Mouse (Mus musculus): Measurements from ENCODE around the gene Sppl3. TPM values are rescaled to one million over a fixed set of nuclear protein-coding genes. Genes with fewer than 3 reads are reported as not detected.

The Sppl3 gene
- polyA plus RNA-seq, 1 experiment from 2014 or later, result 23.6 TPM

DNA sequence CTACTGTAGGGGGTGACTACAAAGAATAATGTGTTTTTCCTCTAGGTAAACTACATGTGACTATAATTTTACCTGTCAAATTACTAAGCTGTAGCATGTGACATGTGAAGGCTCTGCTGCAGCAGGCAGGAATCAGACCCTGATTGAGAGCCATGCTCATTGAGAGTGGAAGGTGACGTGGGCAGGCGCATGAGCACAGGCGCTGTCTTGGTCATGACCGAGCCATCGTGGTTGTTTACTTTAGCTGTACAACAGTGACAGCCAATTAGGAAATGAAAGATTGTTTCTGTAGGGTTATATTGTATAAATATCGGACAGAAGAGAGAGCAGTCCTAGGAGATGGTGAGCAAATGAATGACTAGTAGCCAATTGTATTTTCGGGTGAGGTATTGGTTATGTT lies 11.1 kb downstream of the Sppl3 start:
- 96% methylated on average over 7 of the region's 7 CpGs for WGBS
- H3K4me1 ChIP-seq (ENCODE audit: control insufficient read depth, insufficient read depth, low read length), result peaks cover 3% of the 10 kb centered on the region; the same call in 1 of the 2 replicates
- ATAC-seq (ENCODE audit: low FRiP score) (no peak), DNase-seq (ENCODE audit: low spot score, missing footprints) (no peak)
- H3K36me3 ChIP-seq (ENCODE audit: control insufficient read depth, insufficient read depth, low read length), result no peaks in the 10 kb centered on the region
- no peaks in the 10 kb centered on the region for H3K9me3 ChIP-seq (ENCODE audit: control insufficient read depth, low read length)
- no peak overlapping the region for H3K4me3 ChIP-seq (ENCODE audit: low read depth, low read length)
- H3K27me3 ChIP-seq (ENCODE audit: control insufficient read depth, insufficient read depth, low read length), result no peaks in the 10 kb centered on the region
- H3K27ac ChIP-seq (ENCODE audit: low read depth, low read length), result no peak overlapping the region
- H3K4me2 ChIP-seq, result no peak overlapping the region
- no peak overlapping the region for H3K9ac ChIP-seq (ENCODE audit: low read length)

DNA sequence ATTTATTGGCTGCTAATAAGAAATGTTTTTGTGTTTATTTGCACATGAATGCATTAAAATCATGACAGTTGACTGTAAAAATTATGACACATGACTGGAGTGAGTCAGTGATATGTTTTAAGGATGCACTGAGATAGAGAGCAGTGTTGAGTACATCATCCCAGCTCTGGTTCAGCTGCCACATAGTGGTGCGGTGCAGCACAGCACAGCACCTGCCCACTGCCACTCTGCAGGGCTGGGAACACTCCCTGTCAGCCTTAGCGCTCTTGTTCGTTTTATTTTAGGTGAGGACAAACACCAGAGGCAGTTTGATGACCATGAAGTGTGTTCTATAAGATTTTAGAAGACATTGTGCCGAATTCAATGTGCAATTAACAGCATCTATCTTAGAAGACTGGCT lies 15.2 kb downstream of the Sppl3 start:
- 89% methylated on average over 4 of the region's 4 CpGs for WGBS
- ATAC-seq (ENCODE audit: low FRiP score), result no peak
- Histone ChIP-seq H3K4me1 (ENCODE audit: control insufficient read depth, insufficient read depth, low read length) (peaks cover 3% of the 10 kb centered on the region; the same call in 1 of the 2 replicates), H3K9me3 (ENCODE audit: control insufficient read depth, low read length) (no peaks in the 10 kb centered on the region), H3K27me3 (ENCODE audit: control insufficient read depth, insufficient read depth, low read length) (no peaks in the 10 kb centered on the region), H3K36me3 (ENCODE audit: control insufficient read depth, insufficient read depth, low read length) (no peaks in the 10 kb centered on the region), H3K4me2 (no peak overlapping the region), H3K27ac (ENCODE audit: low read depth, low read length) (no peak overlapping the region), H3K4me3 (ENCODE audit: low read depth, low read length) (no peak overlapping the region), H3K9ac (ENCODE audit: low read length) (no peak overlapping the region)
- no peak for DNase-seq (ENCODE audit: low spot score, missing footprints)

DNA sequence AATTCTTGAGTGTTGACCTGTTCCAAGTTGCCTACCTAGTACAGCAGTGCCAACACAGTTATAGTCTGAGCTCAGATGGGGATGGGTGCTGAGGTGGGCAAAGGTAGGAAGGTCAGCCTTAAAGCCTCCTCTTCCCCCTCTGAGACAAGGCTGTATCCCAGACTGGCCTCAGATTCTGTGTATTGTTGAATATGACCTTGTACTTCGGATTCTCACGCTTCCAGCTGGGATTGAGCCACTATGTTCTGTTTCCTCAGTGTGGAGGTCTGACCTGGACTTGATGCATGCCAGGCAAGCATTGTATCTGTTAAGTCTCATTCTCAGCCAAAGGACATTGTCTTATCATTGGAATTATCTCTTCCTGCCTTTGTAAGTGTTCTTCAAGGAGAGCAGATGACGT lies 16.2 kb downstream of the Sppl3 start:
- H3K36me3 ChIP-seq (ENCODE audit: control insufficient read depth, insufficient read depth, low read length), result no peaks in the 10 kb centered on the region
- H3K27me3 ChIP-seq (ENCODE audit: control insufficient read depth, insufficient read depth, low read length), result no peaks in the 10 kb centered on the region
- ATAC-seq (ENCODE audit: low FRiP score) (no peak), DNase-seq (ENCODE audit: low spot score, missing footprints) (no peak)
- H3K27ac ChIP-seq (ENCODE audit: low read depth, low read length), result no peak overlapping the region
- no peak overlapping the region for H3K4me3 ChIP-seq (ENCODE audit: low read depth, low read length)
- H3K4me2 ChIP-seq, result no peak overlapping the region
- H3K4me1 ChIP-seq (ENCODE audit: control insufficient read depth, insufficient read depth, low read length), result peaks cover 3% of the 10 kb centered on the region; the same call in 1 of the 2 replicates
- H3K9me3 ChIP-seq (ENCODE audit: control insufficient read depth, low read length), result no peaks in the 10 kb centered on the region
- no peak overlapping the region for H3K9ac ChIP-seq (ENCODE audit: low read length)
- WGBS, result 85% methylated on average over 3 of the region's 3 CpGs

DNA sequence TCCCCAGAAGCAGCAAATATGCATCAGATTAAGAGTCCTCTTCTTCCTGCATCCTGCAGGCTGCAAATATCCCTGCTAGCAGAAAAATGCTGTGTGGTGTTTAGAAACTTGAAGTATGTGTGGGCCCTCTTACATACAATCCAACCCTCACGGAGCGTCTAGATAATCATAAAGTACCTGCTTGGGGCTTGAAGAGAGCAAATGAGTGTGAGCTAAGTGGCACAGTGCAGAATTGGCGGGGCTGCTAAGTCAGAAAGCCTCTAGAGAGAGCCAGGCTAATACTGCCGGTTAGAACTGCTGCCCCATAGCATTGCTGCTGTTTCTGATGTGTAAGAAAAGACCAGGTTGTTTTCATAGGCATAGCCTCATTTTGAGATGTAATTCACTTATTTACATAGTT lies 18.0 kb downstream of the Sppl3 start:
- no peak overlapping the region for H3K4me3 ChIP-seq (ENCODE audit: low read depth, low read length)
- no peak overlapping the region for H3K4me2 ChIP-seq
- peaks cover 3% of the 10 kb centered on the region; the same call in 1 of the 2 replicates for H3K4me1 ChIP-seq (ENCODE audit: control insufficient read depth, insufficient read depth, low read length)
- no peaks in the 10 kb centered on the region for H3K36me3 ChIP-seq (ENCODE audit: control insufficient read depth, insufficient read depth, low read length)
- no peak overlapping the region for H3K9ac ChIP-seq (ENCODE audit: low read length)
- DNase-seq (ENCODE audit: low spot score, missing footprints) (peak; percentile 49), ATAC-seq (ENCODE audit: low FRiP score) (no peak)
- WGBS, result 92% methylated on average over 4 of the region's 4 CpGs
- H3K27ac ChIP-seq (ENCODE audit: low read depth, low read length), result no peak overlapping the region
- H3K9me3 ChIP-seq (ENCODE audit: control insufficient read depth, low read length), result no peaks in the 10 kb centered on the region
- no peaks in the 10 kb centered on the region for H3K27me3 ChIP-seq (ENCODE audit: control insufficient read depth, insufficient read depth, low read length)

DNA sequence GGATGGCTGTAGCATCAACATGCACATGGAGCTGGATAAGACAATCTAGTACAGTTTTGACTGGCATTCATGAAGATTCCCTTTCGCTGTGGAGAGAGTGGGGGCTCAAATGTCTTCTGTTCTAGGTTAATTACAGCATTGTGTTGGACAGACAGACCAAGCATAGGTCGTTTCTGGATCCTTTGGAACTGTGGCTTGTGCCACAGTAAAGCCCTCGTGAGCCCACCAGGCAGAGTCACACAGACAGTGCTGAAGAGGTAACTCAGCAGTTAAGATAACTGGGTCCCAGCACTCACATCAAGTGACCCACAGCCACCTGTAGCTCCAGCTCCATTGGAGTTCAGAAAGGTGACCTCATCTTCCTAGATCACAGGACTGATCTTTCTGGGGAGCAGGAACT lies 18.6 kb downstream of the Sppl3 start:
- Histone ChIP-seq H3K4me2 (no peak overlapping the region), H3K27ac (ENCODE audit: low read depth, low read length) (no peak overlapping the region), H3K9ac (ENCODE audit: low read length) (no peak overlapping the region), H3K4me1 (ENCODE audit: control insufficient read depth, insufficient read depth, low read length) (peaks cover 3% of the 10 kb centered on the region; the same call in 1 of the 2 replicates), H3K36me3 (ENCODE audit: control insufficient read depth, insufficient read depth, low read length) (no peaks in the 10 kb centered on the region), H3K4me3 (ENCODE audit: low read depth, low read length) (no peak overlapping the region), H3K9me3 (ENCODE audit: control insufficient read depth, low read length) (no peaks in the 10 kb centered on the region), H3K27me3 (ENCODE audit: control insufficient read depth, insufficient read depth, low read length) (no peaks in the 10 kb centered on the region)
- no peak for ATAC-seq (ENCODE audit: low FRiP score)
- 94% methylated on average over 3 of the region's 3 CpGs for WGBS
- DNase-seq (ENCODE audit: low spot score, missing footprints), result peak; percentile 57

DNA sequence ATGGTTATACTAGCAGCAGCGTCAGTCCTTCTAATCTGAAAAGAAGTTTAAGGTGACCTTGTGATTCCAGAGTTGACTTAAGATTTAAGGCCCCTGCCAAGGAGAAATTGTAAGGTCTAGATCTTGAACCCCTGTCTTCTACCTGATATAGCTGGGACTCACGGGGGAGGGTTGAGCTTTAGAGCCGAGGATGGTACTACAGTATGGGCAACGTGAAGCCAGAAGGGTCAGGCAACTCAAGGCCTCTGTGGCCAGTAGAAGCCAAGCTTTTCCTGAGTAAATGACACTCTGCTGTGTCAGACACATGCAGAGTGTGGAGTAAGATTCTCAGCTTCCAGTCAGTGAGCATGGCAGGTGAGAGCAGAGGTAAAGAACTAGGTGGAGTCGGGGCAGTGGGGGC lies 20.6 kb downstream of the Sppl3 start:
- Histone ChIP-seq H3K4me2 (no peak overlapping the region), H3K27ac (ENCODE audit: low read depth, low read length) (no peak overlapping the region), H3K27me3 (ENCODE audit: control insufficient read depth, insufficient read depth, low read length) (no peaks in the 10 kb centered on the region), H3K36me3 (ENCODE audit: control insufficient read depth, insufficient read depth, low read length) (no peaks in the 10 kb centered on the region), H3K4me1 (ENCODE audit: control insufficient read depth, insufficient read depth, low read length) (no peaks in the 10 kb centered on the region), H3K9me3 (ENCODE audit: control insufficient read depth, low read length) (no peaks in the 10 kb centered on the region), H3K4me3 (ENCODE audit: low read depth, low read length) (no peak overlapping the region), H3K9ac (ENCODE audit: low read length) (no peak overlapping the region)
- 87% methylated on average over 5 of the region's 5 CpGs for WGBS
- DNase-seq (ENCODE audit: low spot score, missing footprints) (peak; percentile 57), ATAC-seq (ENCODE audit: low FRiP score) (no peak)

DNA sequence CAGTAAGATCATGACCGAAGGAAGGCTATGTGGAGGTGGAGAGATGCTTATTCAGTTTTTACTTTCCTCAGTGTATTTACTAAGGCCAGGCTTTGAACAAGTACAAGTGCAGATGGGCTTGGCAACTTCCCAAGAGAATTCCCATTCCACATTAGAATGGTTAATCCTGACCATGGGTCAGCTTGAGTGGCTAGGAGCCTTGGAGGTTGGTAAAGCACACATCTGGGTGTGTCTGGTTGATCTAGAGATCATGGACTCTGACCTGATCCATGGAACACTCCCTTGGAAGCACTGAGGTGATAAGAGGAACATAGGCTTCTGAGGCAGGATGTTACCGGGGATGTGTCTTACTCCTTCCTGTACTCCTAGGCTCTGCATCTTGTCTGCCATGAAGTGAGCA lies 21.7 kb downstream of the Sppl3 start:
- Histone ChIP-seq H3K27ac (ENCODE audit: low read depth, low read length) (no peak overlapping the region), H3K9ac (ENCODE audit: low read length) (no peak overlapping the region), H3K4me1 (ENCODE audit: control insufficient read depth, insufficient read depth, low read length) (no peaks in the 10 kb centered on the region), H3K4me3 (ENCODE audit: low read depth, low read length) (no peak overlapping the region), H3K27me3 (ENCODE audit: control insufficient read depth, insufficient read depth, low read length) (no peaks in the 10 kb centered on the region), H3K36me3 (ENCODE audit: control insufficient read depth, insufficient read depth, low read length) (no peaks in the 10 kb centered on the region), H3K9me3 (ENCODE audit: control insufficient read depth, low read length) (no peaks in the 10 kb centered on the region), H3K4me2 (no peak overlapping the region)
- DNase-seq (ENCODE audit: low spot score, missing footprints) (peak; percentile 21), ATAC-seq (ENCODE audit: low FRiP score) (no peak)
- 97% methylated on average over 2 of the region's 2 CpGs for WGBS

DNA sequence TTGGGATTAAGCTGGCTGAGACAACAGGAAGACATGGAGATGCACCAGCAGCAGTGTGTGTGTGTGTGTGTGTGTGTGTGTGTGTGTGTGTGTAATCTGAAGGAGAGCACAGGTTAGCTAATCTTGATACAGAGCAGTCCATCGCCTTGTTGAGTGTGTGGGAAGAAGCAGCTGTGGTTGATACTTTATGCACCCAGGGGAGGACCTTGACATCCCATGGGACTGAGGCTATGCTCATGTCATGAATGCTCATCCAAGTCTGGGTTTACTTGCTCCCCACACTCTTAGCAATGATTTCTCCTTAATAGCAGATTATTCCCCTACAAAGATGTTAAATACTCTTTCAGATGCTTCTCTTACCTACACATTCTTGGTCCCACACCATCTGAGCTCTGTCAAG lies 24.3 kb downstream of the Sppl3 start:
- DNase-seq (ENCODE audit: low spot score, missing footprints) (no peak), ATAC-seq (ENCODE audit: low FRiP score) (no peak)
- H3K27me3 ChIP-seq (ENCODE audit: control insufficient read depth, insufficient read depth, low read length), result no peaks in the 10 kb centered on the region
- no peaks in the 10 kb centered on the region for H3K36me3 ChIP-seq (ENCODE audit: control insufficient read depth, insufficient read depth, low read length)
- WGBS, result 100% methylated on average over 1 of the region's 1 CpGs
- H3K27ac ChIP-seq (ENCODE audit: low read depth, low read length), result no peak overlapping the region
- no peak overlapping the region for H3K9ac ChIP-seq (ENCODE audit: low read length)
- no peak overlapping the region for H3K4me2 ChIP-seq
- H3K9me3 ChIP-seq (ENCODE audit: control insufficient read depth, low read length), result no peaks in the 10 kb centered on the region
- no peak overlapping the region for H3K4me3 ChIP-seq (ENCODE audit: low read depth, low read length)
- H3K4me1 ChIP-seq (ENCODE audit: control insufficient read depth, insufficient read depth, low read length), result no peaks in the 10 kb centered on the region

DNA sequence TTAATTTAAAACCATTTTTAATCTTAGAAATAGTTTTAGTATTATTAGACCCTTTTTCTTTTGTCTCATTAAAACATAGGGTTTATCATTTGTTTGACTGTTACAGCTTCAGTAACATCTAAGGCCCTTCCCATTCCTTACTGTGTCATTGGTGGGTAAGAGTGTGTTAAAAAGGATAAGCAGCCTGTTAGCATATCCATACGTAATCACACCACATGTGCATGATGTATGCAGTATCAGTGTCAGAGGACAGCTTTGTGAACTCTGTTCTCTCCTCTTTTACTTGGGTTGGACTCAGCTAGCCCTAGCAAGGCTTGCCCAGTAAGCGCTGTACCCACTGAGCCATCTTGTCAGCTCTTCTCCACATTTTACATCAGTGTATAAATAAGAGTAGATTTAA lies 26.2 kb downstream of the Sppl3 start:
- no peaks in the 10 kb centered on the region for H3K9me3 ChIP-seq (ENCODE audit: control insufficient read depth, low read length)
- H3K4me2 ChIP-seq, result no peak overlapping the region
- 89% methylated on average over 2 of the region's 2 CpGs for WGBS
- no peak overlapping the region for H3K9ac ChIP-seq (ENCODE audit: low read length)
- DNase-seq (ENCODE audit: low spot score, missing footprints) (no peak), ATAC-seq (ENCODE audit: low FRiP score) (no peak)
- no peak overlapping the region for H3K27ac ChIP-seq (ENCODE audit: low read depth, low read length)
- no peaks in the 10 kb centered on the region for H3K27me3 ChIP-seq (ENCODE audit: control insufficient read depth, insufficient read depth, low read length)
- no peak overlapping the region for H3K4me3 ChIP-seq (ENCODE audit: low read depth, low read length)
- H3K36me3 ChIP-seq (ENCODE audit: control insufficient read depth, insufficient read depth, low read length), result no peaks in the 10 kb centered on the region
- no peaks in the 10 kb centered on the region for H3K4me1 ChIP-seq (ENCODE audit: control insufficient read depth, insufficient read depth, low read length)

DNA sequence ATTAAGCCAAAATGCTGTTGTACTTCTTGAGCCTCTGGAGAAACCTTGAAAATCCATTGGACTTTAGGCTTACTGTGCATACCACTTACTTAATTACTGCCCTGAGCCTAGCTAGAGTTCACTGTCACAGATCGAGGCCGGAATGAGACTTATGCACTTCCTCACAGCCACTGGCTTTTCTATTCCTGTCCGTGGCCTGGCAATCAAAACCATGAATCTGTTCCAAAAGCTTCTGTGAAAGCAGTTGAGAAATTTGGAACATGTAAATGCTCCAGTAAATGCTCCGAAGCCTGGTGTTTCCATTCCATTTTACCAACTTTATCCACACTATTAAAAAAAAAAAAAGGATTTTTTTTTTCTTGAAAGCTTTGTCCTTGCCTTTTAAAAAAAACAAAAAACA lies 29.8 kb downstream of the Sppl3 start:
- Histone ChIP-seq H3K9ac (ENCODE audit: low read length) (no peak overlapping the region), H3K9me3 (ENCODE audit: control insufficient read depth, low read length) (no peaks in the 10 kb centered on the region), H3K36me3 (ENCODE audit: control insufficient read depth, insufficient read depth, low read length) (no peaks in the 10 kb centered on the region), H3K27ac (ENCODE audit: low read depth, low read length) (no peak overlapping the region), H3K27me3 (ENCODE audit: control insufficient read depth, insufficient read depth, low read length) (no peaks in the 10 kb centered on the region), H3K4me2 (no peak overlapping the region), H3K4me3 (ENCODE audit: low read depth, low read length) (no peak overlapping the region), H3K4me1 (ENCODE audit: control insufficient read depth, insufficient read depth, low read length) (no peaks in the 10 kb centered on the region)
- ATAC-seq (ENCODE audit: low FRiP score), result no peak
- WGBS, result 90% methylated on average over 4 of the region's 4 CpGs
- DNase-seq (ENCODE audit: low spot score, missing footprints), result peak; percentile 68

Data from midbrain, embryonic 11.5 days (tissue).